Mouse (Mus musculus) MEL (cell line): ENCODE data around the gene A1cf. TPM values are rescaled to one million over a fixed set of nuclear protein-coding genes. Genes with fewer than 3 reads are reported as not detected.

Experiments
- DNase-seq: peaks from one replicate; pipeline ENCODE4 v3.0.0; 2011; ENCODE audit warnings: low read depth, low spot score
- H3K27ac ChIP-seq: 2 replicates; pipeline ENCODE4 v1.5.1; 2012; ENCODE audit warnings: low read depth, mild to moderate bottlenecking, control low read depth, low read length, moderate library complexity; ENCODE audit not compliant: control insufficient read depth
- H3K27me3 ChIP-seq, 2 experiments: fragments of 150-350 bp in 1 of 2; sonication (generic) in 1 of 2; 2 replicates each; pipeline ENCODE4 v1.6.1; 2012; ENCODE audit warnings: low read length in 2 of 2, mild to moderate bottlenecking in 2 of 2, improper control_type of control experiment in 1 of 2, moderate library complexity in 1 of 2; ENCODE audit not compliant: insufficient read depth in 2 of 2, control insufficient read depth in 1 of 2
- H3K36me3 ChIP-seq, 2 experiments: 2 replicates each; pipeline ENCODE4 v1.6.1; 2012 to 2014; ENCODE audit warnings: low read length in 2 of 2, improper control_type of control experiment in 1 of 2, inconsistent platforms in 1 of 2, mild to moderate bottlenecking in 1 of 2; ENCODE audit not compliant: insufficient read depth in 2 of 2, control insufficient read depth in 1 of 2
- H3K4me1 ChIP-seq, 2 experiments: fragments of 150-350 bp in 1 of 2; sonication (generic) in 1 of 2; 2 replicates each; pipeline ENCODE4 v1.6.1; 2012; ENCODE audit warnings: low read length in 2 of 2, improper control_type of control experiment in 1 of 2, mild to moderate bottlenecking in 1 of 2; ENCODE audit not compliant: insufficient read depth in 2 of 2, control insufficient read depth in 1 of 2
- H3K4me3 ChIP-seq, 2 experiments: fragments of 150-350 bp in 1 of 2; sonication (generic) in 1 of 2; 2 replicates each; pipeline ENCODE4 v1.5.1; 2012; ENCODE audit warnings: low read depth in 2 of 2, low read length in 2 of 2, mild to moderate bottlenecking in 2 of 2, moderate library complexity in 2 of 2, control low read depth in 1 of 2, improper control_type of control experiment in 1 of 2; ENCODE audit not compliant: control insufficient read depth in 1 of 2, insufficient read depth in 1 of 2
- H3K79me2 ChIP-seq: 2 replicates; pipeline ENCODE4 v1.6.1; 2012; ENCODE audit warnings: mild to moderate bottlenecking, low read length, moderate library complexity; ENCODE audit not compliant: control insufficient read depth, poor library complexity, insufficient read depth
- H3K9ac ChIP-seq: 2 replicates; pipeline ENCODE4 v1.6.1; 2012; ENCODE audit warnings: low read depth, mild to moderate bottlenecking, control low read depth, low read length, moderate library complexity; ENCODE audit not compliant: control insufficient read depth, poor library complexity, severe bottlenecking
- H3K9me3 ChIP-seq: fragments of 150-350 bp; sonication (generic); replicated peaks from 2 replicates; pipeline ENCODE4 v1.6.1; 2012; ENCODE audit warnings: mild to moderate bottlenecking, low read length, improper control_type of control experiment, moderate library complexity; ENCODE audit not compliant: insufficient read depth
- BHLHE40 ChIP-seq: IDR thresholded peaks from 2 replicates; pipeline ENCODE4 v1.6.1; 2012; ENCODE audit warnings: low read depth, mild to moderate bottlenecking, inconsistent platforms, low read length, improper control_type of control experiment, borderline replicate concordance
- CHD1 ChIP-seq: IDR thresholded peaks from 2 replicates; pipeline ENCODE4 v1.6.1; 2012; ENCODE audit warnings: low read depth, mild to moderate bottlenecking, inconsistent platforms, low read length, improper control_type of control experiment
- CTCF ChIP-seq, 3 experiments: IDR thresholded peaks in 2 of 3; conservative IDR thresholded peaks in 1 of 3; 2 replicates each; pipeline ENCODE4 v1.5.1; 2011 to 2012; ENCODE audit warnings: low read length in 3 of 3, low read depth in 2 of 3, mild to moderate bottlenecking in 2 of 3, improper control_type of control experiment in 1 of 3, inconsistent platforms in 1 of 3, mixed read lengths in 1 of 3, moderate library complexity in 1 of 3; ENCODE audit not compliant: control insufficient read depth in 1 of 3, insufficient read depth in 1 of 3, poor library complexity in 1 of 3, severe bottlenecking in 1 of 3
- E2F4 ChIP-seq: IDR thresholded peaks from 2 replicates; pipeline ENCODE4 v1.6.1; 2011; ENCODE audit warnings: low read depth, low read length, improper control_type of control experiment, borderline replicate concordance
- ELF1 ChIP-seq: IDR thresholded peaks from 2 replicates; pipeline ENCODE4 v1.6.1; 2014; ENCODE audit warnings: low read depth, mild to moderate bottlenecking, inconsistent platforms, low read length, improper control_type of control experiment, moderate library complexity
- GABPA ChIP-seq: IDR thresholded peaks from 2 replicates; pipeline ENCODE4 v1.6.1; 2012; ENCODE audit warnings: low read depth, mild to moderate bottlenecking, inconsistent platforms, low read length, improper control_type of control experiment, moderate library complexity
- HCFC1 ChIP-seq: IDR thresholded peaks from 2 replicates; pipeline ENCODE4 v1.6.1; 2012; ENCODE audit warnings: low read depth, mild to moderate bottlenecking, inconsistent platforms, low read length, improper control_type of control experiment, moderate library complexity
- JUND ChIP-seq: IDR thresholded peaks from 2 replicates; pipeline ENCODE4 v1.6.1; 2011; ENCODE audit warnings: low read depth, mild to moderate bottlenecking, improper control_type of control experiment, low read length
- MAFK ChIP-seq: IDR thresholded peaks from 2 replicates; pipeline ENCODE4 v1.6.1; 2011; ENCODE audit warnings: low read depth, mild to moderate bottlenecking, low read length, improper control_type of control experiment, borderline replicate concordance
- MAX ChIP-seq: IDR thresholded peaks from 2 replicates; pipeline ENCODE4 v1.6.1; 2011; ENCODE audit warnings: low read length, improper control_type of control experiment
- MAZ ChIP-seq: IDR thresholded peaks from 2 replicates; pipeline ENCODE4 v1.6.1; 2012; ENCODE audit warnings: low read depth, mild to moderate bottlenecking, inconsistent platforms, low read length, improper control_type of control experiment
- MXI1 ChIP-seq: IDR thresholded peaks from 2 replicates; pipeline ENCODE4 v1.6.1; 2011; ENCODE audit warnings: mild to moderate bottlenecking, low read depth, low read length, improper control_type of control experiment
- MYC ChIP-seq: IDR thresholded peaks from 2 replicates; pipeline ENCODE4 v1.6.1; 2011; ENCODE audit warnings: low read depth, mild to moderate bottlenecking, low read length, improper control_type of control experiment, moderate library complexity
- NELFE ChIP-seq: IDR thresholded peaks from 2 replicates; pipeline ENCODE4 v1.6.1; 2011; ENCODE audit warnings: low read depth, low read length, improper control_type of control experiment
- POLR2A ChIP-seq, 2 experiments: IDR thresholded peaks; 2 replicates each; pipeline ENCODE4 v1.6.1; 2011 to 2012; ENCODE audit warnings: low read length in 2 of 2, mild to moderate bottlenecking in 2 of 2, control low read depth in 1 of 2, improper control_type of control experiment in 1 of 2, low read depth in 1 of 2, moderate library complexity in 1 of 2; ENCODE audit not compliant: control insufficient read depth in 1 of 2, insufficient read depth in 1 of 2, poor library complexity in 1 of 2
- POLR2AphosphoS2 ChIP-seq: IDR thresholded peaks from 2 replicates; pipeline ENCODE4 v1.6.1; 2011; ENCODE audit warnings: low read length, improper control_type of control experiment
- POLR2AphosphoS5 ChIP-seq: IDR thresholded peaks from 2 replicates; pipeline ENCODE4 v1.6.1; 2012; ENCODE audit warnings: low read depth, borderline replicate concordance, mild to moderate bottlenecking, inconsistent platforms, low read length, moderate library complexity, mixed read lengths
- RAD21 ChIP-seq: IDR thresholded peaks from 2 replicates; pipeline ENCODE4 v1.6.1; 2011; ENCODE audit warnings: mild to moderate bottlenecking, low read depth, low read length, improper control_type of control experiment
- SMC3 ChIP-seq: IDR thresholded peaks from 2 replicates; pipeline ENCODE4 v1.6.1; 2011; ENCODE audit warnings: low read depth, low read length, improper control_type of control experiment
- TAL1 ChIP-seq: IDR thresholded peaks from 2 replicates; pipeline ENCODE4 v1.6.1; 2012; ENCODE audit warnings: mild to moderate bottlenecking, inconsistent platforms, low read length, moderate library complexity, mixed read lengths
- TBP ChIP-seq: IDR thresholded peaks from 2 replicates; pipeline ENCODE4 v1.8.0; 2011; ENCODE audit warnings: low read depth, low read length, improper control_type of control experiment
- TCF12 ChIP-seq: IDR thresholded peaks from 2 replicates; pipeline ENCODE4 v1.6.1; 2014; ENCODE audit warnings: low read depth, mild to moderate bottlenecking, inconsistent platforms, low read length, improper control_type of control experiment, moderate library complexity
- UBTF ChIP-seq: IDR thresholded peaks from 2 replicates; pipeline ENCODE4 v1.6.1; 2012; ENCODE audit warnings: low read depth, mild to moderate bottlenecking, inconsistent platforms, low read length, improper control_type of control experiment, moderate library complexity, borderline replicate concordance; ENCODE audit not compliant: insufficient read depth
- ZMIZ1 ChIP-seq: IDR thresholded peaks from 2 replicates; pipeline ENCODE4 v1.6.1; 2012; ENCODE audit warnings: low read depth, mild to moderate bottlenecking, inconsistent platforms, low read length, improper control_type of control experiment, moderate library complexity
- polyA plus RNA-seq, 2 experiments: library from polyadenylated mRNA; stranded (reverse) in 1 of 2; unstranded in 1 of 2; fragments of >175 nt in 1 of 2; fragments of >200 nt in 1 of 2; gene quantifications; 2 replicates each; pipeline versions ENCODE4 v1.2.1 to v1.2.4; 2012; ENCODE audit warnings: low replicate concordance in 2 of 2, low read depth in 1 of 2; ENCODE audit not compliant: insufficient read length in 2 of 2, insufficient read depth in 1 of 2, missing spikeins in 1 of 2
- total RNA-seq: library from RNA; depleted of rRNA; stranded (reverse); fragments of 300-350 nt; gene quantifications from 2 replicates; pipeline ENCODE4 v1.2.3, GENCODE M21; 2012

Gene A1cf
- total and polyA plus RNA-seq, 3 experiments, result not detected

DNA sequence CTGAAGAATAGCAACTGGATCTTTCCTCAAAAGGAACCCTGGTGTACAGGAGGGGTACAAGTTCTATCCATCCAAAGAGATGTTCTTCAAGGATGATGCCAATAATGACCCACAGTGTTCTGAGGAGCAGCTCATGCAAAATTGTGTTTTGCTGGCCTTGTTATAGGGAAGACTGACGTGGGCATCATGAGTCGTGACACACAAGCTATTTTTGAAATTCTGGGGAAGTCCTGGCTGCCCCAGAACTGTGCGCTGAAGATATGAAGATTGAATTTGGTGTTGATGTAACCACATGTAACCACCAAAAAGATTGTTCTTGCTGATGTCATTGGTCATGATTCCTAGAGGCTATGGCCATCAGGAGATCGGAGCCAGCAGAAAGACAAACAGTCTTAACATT lies 45.4 kb downstream of the A1cf start:
- H3K9me3 ChIP-seq, result no peaks in the 10 kb centered on the region
- TF ChIP-seq E2F4 (no peak), CTCF (IDR thresholded peaks at IDR 0.05 in 2 of 3, conservative IDR thresholded peaks at IDR 0.05 in 1 of 3; ENCODE audit: control insufficient read depth in 1 of 3, insufficient read depth in 1 of 3, low read depth in 2 of 3, low read length in 3 of 3, poor library complexity in 1 of 3, severe bottlenecking in 1 of 3) (no peak), MYC (no peak), TCF12 (no peak), ZMIZ1 (no peak), GABPA (no peak), MXI1 (no peak), HCFC1 (no peak), RAD21 (no peak), CHD1 (no peak)
- TF ChIP-seq, all 39 proteins: peak for 0
- no peaks in the 10 kb centered on the region for H3K36me3 ChIP-seq
- no peak overlapping the region for H3K9ac ChIP-seq
- H3K4me3 ChIP-seq, result no peak overlapping the region
- no peaks in the 10 kb centered on the region for H3K79me2 ChIP-seq
- no peaks in the 10 kb centered on the region for H3K4me1 ChIP-seq
- no peak for DNase-seq
- H3K27me3 ChIP-seq, result peaks cover 3 to 5% of the 10 kb centered on the region in 2 experiments; a peak in 2 of 4 replicates
- H3K27ac ChIP-seq, result no peak overlapping the region

DNA sequence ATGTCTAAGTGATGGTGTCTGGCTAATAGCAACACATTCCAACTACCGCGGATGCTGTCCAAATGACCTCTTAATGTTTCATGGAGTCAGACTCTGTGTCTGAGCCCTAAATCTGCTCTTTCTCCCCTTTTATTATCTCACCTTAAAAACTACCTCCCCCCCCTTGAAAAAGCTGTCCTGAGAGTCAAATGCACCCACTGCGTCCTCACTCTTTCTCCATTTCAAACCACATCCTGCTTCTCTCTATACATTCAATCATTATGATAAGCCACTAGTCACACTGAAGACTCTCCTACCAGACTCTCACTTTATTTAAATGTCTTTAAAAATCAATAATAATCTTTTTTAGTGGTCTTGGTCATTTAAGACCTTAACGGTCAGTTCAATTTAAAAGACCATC lies 51.8 kb downstream of the A1cf start:
- TF ChIP-seq TAL1, result no peak
- TF ChIP-seq GABPA, result no peak
- no peak for TF ChIP-seq MAX
- no peak for TF ChIP-seq MAFK
- TF ChIP-seq POLR2A (IDR thresholded peaks at IDR 0.05; ENCODE audit: control insufficient read depth in 1 of 2, insufficient read depth in 1 of 2, low read depth in 1 of 2, low read length in 2 of 2, poor library complexity in 1 of 2), result no peak
- no peak for TF ChIP-seq MAZ
- TF ChIP-seq UBTF, result no peak
- Histone ChIP-seq H3K9me3 (no peaks in the 10 kb centered on the region), H3K36me3 (no peaks in the 10 kb centered on the region), H3K27ac (no peak overlapping the region), H3K9ac (no peak overlapping the region), H3K27me3 (peaks cover 7 to 9% of the 10 kb centered on the region in 2 experiments), H3K79me2 (no peaks in the 10 kb centered on the region), H3K4me3 (no peak overlapping the region), H3K4me1 (no peaks in the 10 kb centered on the region)
- DNase-seq, result no peak

DNA sequence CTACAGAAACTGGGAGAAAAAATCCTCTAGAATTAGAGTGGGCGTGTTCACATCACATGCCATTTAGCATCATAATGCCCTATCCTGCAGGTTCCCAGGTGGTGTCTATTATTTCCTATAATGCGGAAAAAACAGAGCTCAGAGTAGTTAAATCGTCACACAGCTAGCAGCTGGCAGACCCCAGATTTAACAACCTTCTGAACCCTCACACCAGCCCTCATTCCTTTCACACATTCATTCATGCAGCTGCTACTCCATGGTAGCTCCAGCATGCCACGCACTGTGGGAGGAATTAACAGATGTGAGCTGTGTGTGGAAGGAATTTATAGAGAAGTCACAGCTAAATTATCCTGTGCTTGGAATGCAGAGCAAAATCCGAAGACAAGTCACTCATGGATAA lies 53.3 kb downstream of the A1cf start:
- Histone ChIP-seq H3K4me3 (no peak overlapping the region), H3K9ac (no peak overlapping the region), H3K9me3 (no peaks in the 10 kb centered on the region), H3K79me2 (no peaks in the 10 kb centered on the region), H3K27ac (no peak overlapping the region), H3K36me3 (no peaks in the 10 kb centered on the region), H3K27me3 (peaks cover 7 to 9% of the 10 kb centered on the region in 2 experiments), H3K4me1 (no peaks in the 10 kb centered on the region)
- no peak for DNase-seq
- no peak for TF ChIP-seq POLR2AphosphoS5
- TF ChIP-seq CHD1, result no peak
- no peak for TF ChIP-seq SMC3
- TF ChIP-seq ELF1, result no peak
- no peak for TF ChIP-seq UBTF
- no peak for TF ChIP-seq E2F4
- TF ChIP-seq BHLHE40, result no peak
- TF ChIP-seq GABPA, result no peak
- TF ChIP-seq POLR2AphosphoS2, result no peak
- TF ChIP-seq NELFE, result no peak
- no peak for TF ChIP-seq MXI1
- TF ChIP-seq TCF12, result no peak
- TF ChIP-seq TBP, result no peak
- no peak for TF ChIP-seq JUND
